Mouse (Mus musculus) liver, adult 2 months (tissue): Measurements from ENCODE around the gene Cdkal1.

Experiments used
- CTCF ChIP-seq: fragments of 200-500 bp; IDR thresholded peaks from 2 replicates; pipeline ENCODE4 v1.5.1; 2011; ENCODE audit warnings: low read depth, low read length, control low read depth
- POLR2A ChIP-seq: fragments of 200-500 bp; IDR thresholded peaks from 2 replicates; pipeline ENCODE4 v1.6.1; 2011; ENCODE audit warnings: low read length, control low read depth; ENCODE audit not compliant: insufficient read depth; ENCODE audit errors: extremely low read depth

DNA sequence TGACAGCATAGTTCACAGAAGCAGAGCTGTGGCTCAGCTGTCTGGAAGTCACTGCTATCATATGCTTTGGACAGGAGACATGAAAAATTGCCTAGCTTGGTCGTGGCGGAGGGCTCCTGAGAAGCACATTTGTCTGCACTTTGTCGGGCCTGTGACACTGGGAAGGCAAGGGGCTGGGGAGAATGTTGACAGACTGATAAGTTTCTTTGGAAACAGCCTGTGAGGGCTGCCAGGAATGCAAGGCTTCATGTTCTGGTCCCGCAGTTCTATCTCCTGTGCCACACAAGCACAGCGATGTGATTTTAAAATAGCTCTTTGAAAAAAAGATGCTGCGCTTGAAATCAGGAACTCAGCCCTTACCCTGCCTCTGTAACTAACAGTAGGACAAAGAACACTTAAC lies 573.9 kb downstream of the Cdkal1 start:
- no peak for TF ChIP-seq POLR2A
- no peak for TF ChIP-seq CTCF
